Mouse (Mus musculus): ENCODE results near the gene Thoc6.

The Thoc6 gene

DNA sequence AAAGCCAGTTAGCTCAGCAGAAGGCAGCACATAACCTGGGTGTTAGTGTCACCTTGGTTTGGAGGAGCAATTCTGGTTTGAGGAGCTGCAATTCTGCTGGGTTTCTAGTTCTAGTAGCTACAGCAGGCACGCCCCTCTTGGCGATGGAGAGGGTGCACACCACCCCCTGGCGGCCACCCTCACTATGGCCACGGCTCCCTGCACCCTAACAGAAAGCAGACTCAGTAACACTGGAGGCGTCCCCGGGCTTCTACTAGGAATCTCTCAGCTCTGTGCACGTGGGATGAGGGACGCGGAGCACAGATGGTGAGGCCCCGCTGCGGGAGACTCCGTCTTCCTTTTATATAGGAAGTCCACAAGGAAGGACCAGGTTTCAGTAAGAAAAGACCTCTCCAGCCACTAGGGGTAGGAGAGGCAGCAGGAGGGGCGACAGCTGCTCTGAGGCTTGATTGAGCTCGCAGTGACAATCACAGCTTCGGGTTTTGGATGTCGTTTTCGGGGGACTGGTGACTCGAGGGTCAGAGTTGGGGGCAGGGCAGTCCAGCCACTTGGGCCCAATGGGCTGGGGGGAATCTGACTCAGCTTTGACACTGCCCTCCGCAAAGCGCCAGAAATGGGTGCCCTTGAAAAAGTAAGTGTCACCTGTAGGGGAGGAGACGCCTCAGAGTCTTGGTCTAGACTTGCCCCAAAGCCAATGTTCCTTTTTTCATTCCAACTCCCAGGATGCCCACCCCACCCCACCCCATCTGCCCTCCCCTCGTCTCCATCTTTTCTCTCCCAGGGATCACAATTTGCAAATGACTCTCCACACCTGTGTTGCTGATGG is 43.3 kb downstream of the Thoc6 start:
- DNase-seq (ENCODE audit: low spot score) = no peak

DNA sequence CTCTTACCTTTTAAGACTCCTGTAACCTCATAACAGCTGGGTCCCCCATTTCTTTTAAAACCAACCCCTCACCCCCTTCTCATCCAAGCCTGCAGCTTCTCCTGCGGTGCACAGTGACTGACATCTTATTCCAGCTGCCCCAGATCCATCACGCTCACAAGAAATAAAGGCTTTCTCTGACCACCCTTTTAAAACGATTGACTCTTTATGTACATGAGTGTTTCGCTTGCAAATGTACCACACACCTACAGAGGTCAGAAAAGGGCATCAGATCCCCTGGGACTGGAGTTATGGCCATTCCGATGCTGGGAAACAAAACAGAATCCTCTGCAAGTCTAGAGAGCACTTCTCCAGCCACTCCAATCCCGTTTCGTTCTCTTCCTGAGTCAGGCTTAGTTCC is 45.9 kb downstream of the Thoc6 start:
- DNase-seq (ENCODE audit: low spot score) = no peak

DNA sequence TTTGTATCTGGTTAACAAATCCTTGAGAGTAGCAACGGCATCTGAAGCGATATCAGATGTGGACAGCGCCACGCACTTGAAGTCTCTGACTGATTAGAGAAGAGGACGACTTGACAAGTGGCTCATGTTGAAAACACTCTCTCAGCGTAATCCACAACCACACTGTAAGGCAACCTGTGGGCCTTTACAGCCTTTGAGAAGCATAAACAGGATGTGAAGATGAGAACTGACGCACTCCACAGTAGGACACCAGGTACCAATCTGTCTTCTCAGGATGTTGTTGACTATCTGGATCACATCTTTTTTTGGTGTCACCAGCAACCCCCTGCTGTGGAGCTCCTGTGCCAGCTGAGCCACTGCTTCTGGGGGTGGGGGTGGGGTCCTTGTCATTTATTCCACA is 53.3 kb downstream of the Thoc6 start:
- DNase-seq (ENCODE audit: low spot score) = no peak
